Mouse (Mus musculus) 416B (cell line): ENCODE data around the gene Tbc1d10b.

Experiments
- DNase-seq: peaks from one replicate; pipeline ENCODE4 v3.0.0; 2011; ENCODE audit warnings: low read depth

Gene Tbc1d10b

DNA sequence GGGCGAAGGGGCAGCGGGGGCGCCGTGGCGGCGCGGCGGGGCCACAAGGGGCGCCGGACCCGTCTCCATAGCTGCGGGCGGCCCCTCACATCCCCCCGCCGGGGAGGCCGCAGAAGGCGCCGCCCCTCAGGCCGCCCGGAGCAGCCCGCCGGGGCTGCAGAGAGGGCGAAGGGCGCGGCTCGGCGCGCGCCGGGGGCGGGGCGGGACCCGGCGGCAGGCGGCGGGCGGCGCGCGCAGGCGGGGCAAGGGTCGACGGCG, at the start of gene Tbc1d10b:
TSS of gene Tbc1d10b (minus strand) at position 174 of the 258 bp plus-strand sequence.
- DNase-seq = no peak

DNA sequence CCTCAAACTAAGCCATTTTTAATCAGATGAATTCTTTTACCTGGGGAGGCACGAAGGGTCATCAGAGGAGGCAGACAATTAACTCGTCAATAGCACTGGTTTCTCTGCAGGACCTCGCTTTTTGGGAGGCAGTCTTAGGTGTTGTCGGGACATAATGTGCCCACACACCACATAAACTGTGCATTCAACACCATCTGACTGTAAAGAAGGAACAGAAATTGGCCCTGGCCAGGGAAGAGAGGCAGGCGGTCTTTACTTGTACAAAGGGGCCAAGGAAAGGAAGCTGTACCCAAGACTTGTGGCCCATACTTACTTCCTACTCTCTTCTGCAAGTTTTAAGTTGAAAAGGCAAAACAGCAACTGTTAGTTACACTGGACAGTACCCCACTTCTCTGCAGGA, 48.2 kb upstream of the Tbc1d10b start:
- no peak for DNase-seq

DNA sequence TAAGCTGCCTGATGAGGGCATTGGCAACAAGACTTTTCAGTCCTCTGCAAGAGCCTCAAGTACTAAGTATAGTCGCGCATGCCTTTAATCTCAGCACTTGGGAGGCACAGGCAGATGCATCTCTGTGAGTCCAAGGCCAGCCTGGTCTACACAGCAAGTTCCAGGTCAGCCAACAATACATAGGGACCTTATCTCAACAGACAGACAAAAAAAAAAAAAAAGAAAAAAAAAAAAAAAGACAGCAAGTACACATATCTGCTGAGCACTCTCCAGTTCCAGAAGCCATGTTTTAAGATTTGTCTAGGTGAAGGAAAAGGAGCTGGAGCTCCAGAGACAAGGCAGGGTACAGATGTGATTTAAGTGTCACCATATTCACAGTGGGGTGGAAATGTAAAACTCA, 47.7 kb upstream of the Tbc1d10b start:
- DNase-seq = no peak

DNA sequence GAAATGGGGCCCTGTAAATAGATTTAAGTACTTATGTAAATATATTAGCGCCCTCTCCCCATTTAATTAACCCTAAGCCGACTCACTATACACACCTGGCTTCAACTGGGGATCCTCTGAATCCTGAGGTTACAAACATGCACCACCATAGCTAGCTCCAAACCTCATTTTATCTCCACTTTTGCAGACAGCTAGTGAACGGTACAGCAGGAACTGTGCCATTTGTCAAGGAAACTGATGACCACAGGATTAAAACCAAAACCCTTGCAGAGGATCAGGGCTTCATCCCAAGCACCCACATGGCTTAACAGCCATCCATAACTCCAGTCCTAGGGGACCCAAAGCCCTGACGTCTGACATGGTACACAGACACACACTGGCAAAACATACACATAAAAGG, 46.7 kb upstream of the Tbc1d10b start:
- DNase-seq = peak; percentile 70

DNA sequence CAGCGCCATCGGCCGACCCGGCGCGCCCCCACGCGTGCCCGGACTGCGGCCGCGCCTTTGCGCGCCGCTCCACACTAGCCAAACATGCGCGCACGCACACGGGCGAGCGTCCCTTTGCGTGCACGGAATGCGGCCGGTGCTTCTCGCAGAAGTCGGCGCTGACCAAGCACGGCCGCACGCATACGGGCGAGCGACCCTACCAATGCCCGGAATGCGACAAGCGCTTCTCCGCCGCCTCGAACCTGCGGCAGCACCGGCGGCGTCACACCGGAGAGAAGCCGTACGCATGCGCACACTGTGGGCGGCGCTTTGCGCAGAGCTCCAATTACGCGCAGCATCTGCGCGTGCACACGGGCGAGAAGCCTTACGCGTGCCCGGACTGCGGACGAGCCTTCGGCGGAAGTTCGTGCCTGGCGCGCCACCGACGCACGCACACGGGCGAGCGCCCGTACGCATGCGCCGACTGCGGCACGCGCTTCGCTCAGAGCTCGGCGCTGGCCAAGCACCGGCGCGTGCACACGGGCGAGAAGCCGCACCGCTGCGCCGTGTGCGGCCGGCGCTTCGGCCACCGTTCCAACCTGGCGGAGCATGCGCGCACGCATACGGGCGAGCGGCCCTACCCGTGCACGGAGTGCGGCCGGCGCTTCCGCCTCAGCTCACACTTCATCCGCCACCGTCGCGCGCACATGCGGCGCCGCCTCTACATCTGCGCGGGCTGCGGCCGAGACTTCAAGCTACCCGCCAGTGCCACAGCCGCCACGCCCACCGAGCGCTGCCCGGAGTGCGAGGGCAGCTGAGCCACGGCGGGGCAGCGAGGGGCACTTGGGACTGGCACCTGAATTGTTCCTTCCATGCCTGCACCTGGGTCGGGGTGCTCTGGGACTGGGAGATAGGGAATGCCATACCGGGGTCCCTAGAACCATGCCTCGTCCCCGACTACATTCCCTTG, 45.8 kb upstream of the Tbc1d10b start:
- no peak for DNase-seq

DNA sequence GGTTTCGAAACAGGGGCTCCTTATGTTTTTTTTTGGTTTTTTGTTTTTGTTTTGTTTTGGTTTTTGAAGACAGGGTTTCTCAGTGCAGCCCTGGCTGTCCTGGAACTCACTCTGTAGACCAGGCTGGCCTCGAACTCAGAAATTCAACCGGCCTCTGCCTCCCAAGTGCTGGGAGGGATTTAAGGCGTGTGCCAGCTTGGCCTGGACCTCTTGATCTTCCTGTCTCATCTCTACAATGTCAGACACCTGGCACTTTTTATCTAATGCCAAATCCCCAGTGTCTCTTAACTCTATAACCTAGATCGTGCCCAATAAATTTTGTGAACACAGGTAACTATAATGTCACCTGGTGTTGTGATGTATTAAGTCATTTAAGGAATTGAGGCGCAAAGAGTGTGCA, 45.1 kb upstream of the Tbc1d10b start:
- DNase-seq = no peak

DNA sequence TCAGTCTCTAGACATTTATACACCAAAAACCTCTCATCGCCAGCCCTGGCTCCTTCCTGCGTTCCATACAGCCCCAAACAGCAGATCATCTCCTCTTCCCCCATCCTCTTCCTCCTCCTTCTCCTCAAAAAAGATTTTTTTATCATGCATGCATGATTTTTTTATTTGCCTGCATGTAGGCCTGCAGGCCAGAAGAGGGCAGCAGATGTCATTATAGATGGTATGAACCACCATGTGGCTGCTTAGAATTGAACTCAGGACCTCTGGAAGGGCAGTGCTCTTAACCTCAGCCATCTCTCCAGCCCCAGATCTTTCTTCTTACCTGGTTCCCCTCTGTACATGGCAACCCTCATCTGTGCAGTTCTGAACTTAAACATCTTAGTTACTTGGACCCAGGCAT, 44.1 kb upstream of the Tbc1d10b start:
- DNase-seq = peak; percentile 78

DNA sequence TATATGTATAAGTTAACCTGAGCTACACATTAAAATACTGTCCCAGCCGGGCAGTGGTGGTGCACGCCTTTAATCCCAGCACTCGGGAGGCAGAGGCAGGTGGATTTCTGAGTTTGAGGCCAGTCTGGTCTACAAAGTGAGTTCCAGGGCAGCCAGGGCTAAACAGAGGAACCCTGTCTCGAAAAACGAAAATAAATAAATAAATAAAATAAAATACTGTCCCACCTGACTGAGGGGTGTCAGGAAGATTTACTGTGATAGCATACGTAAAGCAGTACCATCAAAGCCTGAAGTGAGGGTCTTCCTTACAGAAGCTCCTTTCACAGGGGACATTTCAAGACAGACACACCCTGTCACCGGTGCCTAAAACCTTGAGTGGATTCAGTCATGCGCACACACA, 42.2 kb upstream of the Tbc1d10b start:
- peak; percentile 63 for DNase-seq

DNA sequence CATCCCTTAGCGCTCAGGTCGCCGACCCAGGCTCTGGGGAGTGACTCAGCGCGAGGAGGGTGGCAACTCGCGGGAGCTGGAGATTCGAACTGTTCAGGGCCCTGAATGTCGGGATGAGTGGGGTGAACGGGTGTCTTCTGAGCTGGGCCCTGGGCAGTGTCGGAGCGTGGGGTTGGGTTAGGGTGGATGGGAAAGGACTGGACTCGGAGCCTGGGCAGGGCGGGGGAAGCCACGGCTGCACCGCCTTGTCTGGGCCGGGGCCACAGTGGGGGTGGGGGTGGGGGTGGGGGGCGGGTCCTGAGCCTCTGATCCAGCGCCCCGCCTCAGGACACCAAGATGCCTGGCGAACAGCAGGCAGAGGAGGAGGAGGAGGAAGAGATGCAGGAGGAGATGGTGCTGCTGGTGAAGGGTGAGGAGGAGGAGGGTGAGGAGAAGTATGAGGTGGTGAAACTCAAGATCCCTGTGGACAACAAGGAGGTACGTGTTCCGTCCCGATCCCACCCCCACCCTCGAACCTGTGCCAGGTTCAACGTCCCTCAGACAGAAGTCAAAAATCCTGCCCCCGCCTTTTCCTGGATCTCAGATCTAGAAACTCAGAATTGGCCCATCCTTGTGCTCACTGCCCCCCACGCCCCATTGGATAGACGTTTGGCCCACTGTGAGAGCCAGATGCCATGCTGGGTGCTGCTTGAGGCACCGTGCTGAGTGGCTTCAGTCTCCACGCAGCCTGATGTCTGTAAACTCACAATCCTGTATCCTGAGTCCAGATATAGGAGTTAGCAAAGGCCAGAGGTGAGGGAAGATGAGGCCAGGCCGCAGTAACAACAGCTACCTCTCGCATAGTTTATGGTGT, 36.6 kb upstream of the Tbc1d10b start:
- DNase-seq = no peak

DNA sequence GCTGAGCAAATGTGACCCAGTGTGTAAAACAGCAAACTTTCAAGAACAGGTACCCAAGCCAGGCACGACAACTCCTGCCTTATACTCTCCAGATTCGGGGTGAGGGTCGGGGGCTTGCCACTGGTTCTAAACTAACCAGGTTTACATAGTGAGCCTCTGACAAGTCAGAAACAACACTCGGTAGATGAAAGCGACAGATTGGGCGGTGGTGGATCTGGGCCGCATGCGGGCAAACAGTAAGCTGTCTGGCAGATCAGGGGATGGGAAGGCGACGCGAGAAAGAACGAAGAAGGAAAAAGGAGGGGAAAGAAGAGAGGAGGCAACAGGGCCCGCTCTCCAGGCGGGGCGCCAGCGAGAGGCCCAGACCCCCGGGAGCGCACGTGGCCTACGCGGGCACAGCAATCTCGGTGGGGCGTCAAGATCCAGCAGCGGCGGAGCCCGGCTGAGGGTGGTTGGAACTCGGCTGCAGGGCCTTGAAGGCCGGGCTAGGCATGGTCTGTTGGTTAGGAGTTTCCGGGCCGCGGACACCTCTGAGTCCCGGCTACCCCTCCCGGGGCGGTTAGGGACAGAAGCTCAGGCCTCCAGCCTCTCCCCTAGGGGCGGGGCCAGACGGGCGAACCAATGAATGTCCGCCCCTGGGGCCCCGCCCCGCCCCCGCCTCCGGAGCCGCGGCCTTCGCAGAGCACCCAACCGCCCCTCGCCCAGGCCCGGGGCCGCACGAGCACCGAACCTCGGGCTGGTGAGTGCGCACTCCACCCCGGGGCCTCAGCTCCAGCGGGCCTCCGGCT, 35.8 kb upstream of the Tbc1d10b start, which contains the start of gene Zfp771:
TSS of gene Zfp771 (plus strand) at position 405 of the 788 bp plus-strand sequence.
- DNase-seq = peak; percentile 97

DNA sequence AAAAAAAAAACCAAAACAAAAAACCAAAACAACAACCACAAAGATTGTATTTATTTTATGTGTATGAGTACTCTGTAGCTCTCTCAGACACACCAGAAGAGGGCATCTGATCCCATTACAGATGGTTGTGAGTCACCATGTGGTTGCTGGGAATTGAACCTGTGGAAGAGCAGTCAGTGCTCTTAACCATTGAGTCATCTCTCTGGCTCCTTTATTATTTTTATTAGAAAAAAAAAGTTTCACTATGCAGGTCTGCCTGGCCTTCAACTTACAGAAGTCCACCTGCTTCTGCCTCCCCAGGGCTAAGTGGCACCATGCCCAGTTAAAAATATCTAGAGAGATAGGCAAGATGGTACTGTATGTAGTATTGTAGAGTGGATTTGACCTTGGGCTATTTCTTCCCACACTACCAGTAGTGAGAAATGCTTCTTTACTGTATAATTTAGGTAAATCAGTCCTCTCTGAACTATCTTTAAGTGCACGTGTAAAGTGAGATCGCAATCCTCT, 35.1 kb upstream of the Tbc1d10b start:
- no peak for DNase-seq

DNA sequence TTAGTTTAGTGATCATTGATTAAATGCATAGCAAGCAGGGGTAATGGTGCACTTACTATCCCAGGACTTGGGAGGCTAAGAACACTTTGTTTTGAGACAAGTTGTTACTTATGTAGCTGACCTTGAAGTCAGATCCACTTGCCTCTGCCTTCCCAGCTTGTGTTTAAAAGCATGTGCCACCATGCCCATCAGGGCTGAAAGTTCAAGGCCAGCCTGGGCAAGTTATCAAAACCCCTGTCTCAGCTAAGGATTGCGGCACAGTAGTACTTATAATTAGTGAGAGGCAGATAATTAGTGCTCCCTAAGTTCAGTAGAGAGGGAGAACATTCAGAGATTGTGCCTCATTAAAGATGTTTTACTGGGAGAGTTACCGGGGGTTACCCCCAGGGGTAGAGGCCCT, 26.5 kb upstream of the Tbc1d10b start:
- DNase-seq = no peak

DNA sequence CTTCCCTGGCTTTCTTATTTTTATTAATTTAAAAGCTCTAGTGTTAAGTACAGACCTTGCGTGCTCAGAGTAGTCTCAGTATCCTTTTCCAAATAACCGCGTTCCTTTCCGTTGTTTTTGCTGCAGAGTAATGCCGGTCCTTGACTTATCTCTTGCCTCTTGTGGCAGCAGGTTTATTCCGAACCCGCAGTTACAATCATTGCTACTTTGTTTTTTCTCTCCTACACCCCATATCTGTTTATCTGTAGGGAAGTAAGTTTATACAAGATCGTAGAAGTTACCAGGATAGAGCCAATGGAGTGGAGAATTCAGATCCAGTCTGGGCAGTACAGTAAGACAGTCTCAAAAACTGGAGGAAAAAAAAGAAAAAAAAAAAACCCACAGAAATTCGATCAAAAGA, 25.5 kb upstream of the Tbc1d10b start:
- DNase-seq = peak; percentile 29

DNA sequence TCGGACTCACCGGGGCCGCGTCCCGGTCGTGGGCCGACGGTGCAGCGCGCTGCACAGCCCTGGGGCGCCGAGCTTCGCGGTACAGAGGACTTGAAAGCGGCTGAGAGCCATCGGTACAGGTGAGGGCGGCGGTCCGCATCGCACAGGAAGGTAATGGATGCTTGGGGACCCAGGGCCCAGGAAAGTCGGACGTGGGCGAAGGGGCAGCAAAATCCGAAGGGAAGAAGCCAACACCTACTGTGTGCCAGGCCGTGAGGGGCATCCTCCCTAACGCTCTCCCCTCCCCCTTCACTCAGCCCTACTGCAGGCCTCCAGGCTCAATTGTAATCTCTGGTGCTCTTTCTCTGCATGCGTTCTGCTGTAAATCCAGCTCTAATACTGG, 25.1 kb upstream of the Tbc1d10b start:
- DNase-seq = peak; percentile 49

DNA sequence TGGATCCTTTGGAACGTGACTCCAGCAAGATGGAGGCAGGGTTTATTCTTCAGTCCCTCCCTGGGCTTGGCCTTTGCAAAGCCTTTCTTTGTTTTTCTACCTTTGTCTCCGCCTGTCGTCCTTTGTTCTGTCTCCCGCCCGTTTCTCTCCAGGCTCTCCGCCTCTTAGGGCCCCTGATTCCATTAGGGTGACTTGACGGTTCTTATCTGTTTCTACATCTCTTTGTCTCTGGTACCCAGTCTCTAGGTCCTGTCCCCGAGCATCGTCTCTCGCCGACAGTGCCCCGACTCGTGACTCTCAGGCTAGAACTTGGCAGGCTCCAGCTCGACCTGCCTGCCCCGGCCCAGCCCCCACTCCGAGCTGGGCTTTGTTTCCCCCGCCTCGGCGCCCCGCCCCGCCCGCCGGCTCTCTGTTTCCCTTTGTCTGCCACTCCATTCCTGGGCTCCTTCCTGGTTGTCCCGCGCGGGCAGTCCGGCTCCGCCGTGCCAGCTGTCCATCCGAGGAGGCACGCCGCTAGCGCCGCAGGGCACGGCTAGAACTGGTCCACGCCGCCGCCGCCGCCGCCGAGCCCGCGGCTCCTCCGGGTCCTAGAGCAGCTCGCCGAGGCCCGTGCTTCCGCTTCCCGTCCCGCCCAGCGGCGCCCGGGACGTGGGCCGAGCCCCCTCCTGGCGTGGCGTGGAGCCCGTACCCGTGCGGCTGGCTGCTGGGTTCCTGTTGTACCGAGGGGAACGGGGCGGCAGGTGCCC, 24.5 kb upstream of the Tbc1d10b start, which contains the start of the genes Zfp553 and Sept1:
TSS of gene Zfp553 (plus strand) at position 440 of the 746 bp plus-strand sequence.
TSS of gene Sept1 (minus strand) at position 509 of the 746 bp plus-strand sequence.
- DNase-seq = peak; percentile 81

DNA sequence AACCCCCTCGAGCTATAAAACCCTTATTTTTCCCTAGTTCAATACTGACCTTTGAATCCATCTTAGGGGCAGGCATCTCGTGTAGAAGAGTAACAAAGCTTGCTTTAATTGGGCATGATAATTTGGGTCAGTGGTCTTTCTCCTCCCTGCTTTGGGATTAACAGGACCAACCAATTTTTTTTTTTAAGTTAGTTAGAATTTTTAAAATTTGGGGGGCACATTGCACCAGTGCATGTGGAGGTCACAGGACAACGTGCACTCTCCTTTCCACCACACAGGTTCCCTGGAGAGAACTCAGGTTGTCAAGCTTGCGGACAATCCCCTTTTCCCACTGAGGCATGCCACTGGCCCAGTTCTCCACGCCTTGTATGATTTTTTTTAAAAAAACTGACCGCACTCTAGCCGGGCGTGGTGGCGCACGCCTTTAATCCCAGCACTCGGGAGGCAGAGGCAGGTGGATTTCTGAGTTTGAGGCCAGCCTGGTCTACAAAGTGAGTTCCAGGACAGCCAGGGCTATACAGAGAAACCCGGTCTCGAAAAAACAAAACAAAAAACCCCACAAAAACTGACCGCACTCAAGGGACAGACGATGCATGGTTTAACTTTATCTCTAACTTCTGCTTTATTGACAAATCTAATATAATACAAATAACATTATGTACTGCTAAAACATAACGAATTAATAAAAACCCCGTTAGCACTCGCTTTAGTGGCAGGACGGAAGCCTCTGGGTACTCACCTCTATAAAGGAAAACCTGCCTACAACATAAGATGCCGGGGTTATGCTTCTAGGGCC, 23.8 kb upstream of the Tbc1d10b start:
- no peak for DNase-seq

DNA sequence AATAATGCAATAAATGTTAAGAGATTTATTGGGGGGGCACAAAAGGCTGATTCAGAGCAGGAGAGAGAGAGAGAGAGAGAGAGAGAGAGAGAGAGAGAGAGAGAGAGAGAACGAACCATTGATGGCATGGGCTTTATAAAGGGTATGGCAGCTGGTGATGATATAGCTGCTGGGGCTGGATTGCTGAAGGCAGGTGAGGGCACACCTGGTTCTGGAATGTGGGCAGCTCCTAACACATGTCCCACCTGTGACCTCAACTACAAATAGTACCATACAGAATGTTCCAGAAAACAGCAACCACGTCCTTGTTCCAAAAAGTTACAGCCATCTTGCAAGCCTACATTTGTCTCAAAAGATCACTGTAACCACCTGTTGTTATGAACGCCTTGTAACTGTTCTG, 23.1 kb upstream of the Tbc1d10b start:
- no peak for DNase-seq

DNA sequence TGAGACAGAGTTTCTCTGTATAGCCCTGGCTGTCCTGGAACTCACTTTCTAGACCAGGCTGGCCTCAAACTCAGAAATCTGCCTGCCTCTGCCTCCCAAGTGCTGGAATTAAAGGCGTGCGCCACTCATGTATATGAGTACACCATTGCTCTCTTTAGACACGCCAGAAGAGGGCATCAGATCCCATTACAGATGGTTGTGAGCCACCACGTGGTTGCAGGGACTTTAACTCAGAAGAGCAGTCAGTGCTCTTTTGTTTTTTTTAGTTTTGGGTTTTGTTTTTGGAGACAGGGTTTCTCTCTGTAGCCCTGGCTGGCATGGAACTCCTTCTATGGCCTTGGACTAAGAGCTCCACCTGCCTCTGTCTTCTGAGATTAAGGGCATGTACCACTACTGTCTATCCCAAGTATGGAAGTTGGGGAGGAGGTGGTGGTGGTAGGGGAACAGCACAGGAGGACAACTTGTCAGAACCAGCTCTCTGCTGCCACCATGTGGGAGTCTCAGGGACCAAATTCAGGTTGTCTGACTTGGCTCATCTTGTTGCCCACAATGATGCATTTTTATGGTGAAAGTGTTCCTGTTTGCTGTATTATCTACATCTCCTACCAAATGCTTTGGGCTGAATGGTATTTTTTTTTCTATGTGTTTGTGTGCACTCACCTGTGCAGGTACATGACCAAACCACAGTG, 20.5 kb upstream of the Tbc1d10b start:
- peak; percentile 94 for DNase-seq

DNA sequence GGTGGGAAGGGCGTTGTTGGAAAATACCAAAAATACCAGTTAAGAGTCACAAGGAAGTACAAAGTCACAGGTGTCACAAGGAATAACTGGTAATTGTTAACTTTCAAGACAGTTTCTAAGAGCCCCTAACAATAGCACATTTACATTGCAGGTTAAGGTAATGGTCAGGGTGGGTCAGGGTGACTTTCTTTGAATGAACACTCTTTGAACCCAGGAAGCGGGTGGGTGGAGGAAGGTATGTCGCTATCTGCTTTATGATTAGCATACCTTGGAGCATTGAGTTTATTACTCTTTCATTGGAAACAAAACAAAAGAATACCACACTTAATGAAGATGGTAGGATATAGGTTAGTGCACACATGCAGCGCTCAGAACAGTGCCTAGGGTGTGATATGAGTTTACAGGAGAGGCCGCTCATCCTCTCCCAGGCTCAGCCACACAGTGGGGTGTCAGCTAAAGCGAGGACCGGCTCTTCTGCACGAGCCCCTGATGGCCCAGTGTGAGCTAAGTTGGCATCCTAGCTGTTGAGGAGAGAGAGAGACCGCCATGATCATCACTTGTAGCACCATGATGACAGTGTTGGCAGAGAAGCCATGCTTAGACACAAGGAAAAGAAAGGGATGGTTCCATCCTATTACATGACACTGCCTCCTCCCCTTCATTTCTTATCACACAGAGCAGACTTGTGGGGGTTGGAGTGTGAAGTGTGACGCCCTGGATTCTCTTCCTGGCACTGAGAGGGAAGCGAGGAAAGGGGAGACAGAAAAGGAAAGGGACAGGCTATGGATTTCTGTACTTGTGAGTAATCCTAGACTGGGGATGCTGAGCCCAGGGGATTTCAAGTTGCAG, 17.1 kb upstream of the Tbc1d10b start:
- DNase-seq = no peak
